Mouse (Mus musculus) liver, adult 2 months (tissue): ENCODE measurements around the gene Tdpoz2.
"Not testable (repeated sequence)": the region's sequence is repeated elsewhere in the genome, so short reads cannot be mapped to it uniquely, and the experiment has no call there.

Experiments used
- CTCF ChIP-seq: fragments of 200-500 bp; IDR thresholded peaks from 2 replicates; pipeline ENCODE4 v1.5.1; 2011; ENCODE audit warnings: low read depth, low read length, control low read depth
- POLR2A ChIP-seq: fragments of 200-500 bp; IDR thresholded peaks from 2 replicates; pipeline ENCODE4 v1.6.1; 2011; ENCODE audit warnings: low read length, control low read depth; ENCODE audit not compliant: insufficient read depth; ENCODE audit errors: extremely low read depth

GRCm38 (mm10) chr3:93670805-93671503 is 18.5 kb upstream of the Tdpoz2 start:
- not testable (repeated sequence) for TF ChIP-seq POLR2A, CTCF
